In genomic region chr14:18233981-18234960, GRCm38 (mm10) we compare ENCODE assay signal across 10 mouse cellular contexts. TPM values are rescaled to one million over a fixed set of nuclear protein-coding genes. Genes with fewer than 3 reads are reported as not detected.
DNase-seq lines count a peak whose midpoint lies in the region; ATAC-seq and TF ChIP-seq lines count a peak whose summit lies in the region.
"Had no signal": no experiment of that assay in that cellular context is flagged by ENCODE, and none has a peak within 500 bp of the region (broad histone marks: within the 10 kb centered on the region; RNA-seq: fewer than 3 reads in every experiment).

No protein-coding gene starts in this region.

- no peak overlapping the region for H3K4me3 ChIP-seq in left cerebral cortex, adult 2 months
- H3K4me3 ChIP-seq in bone marrow macrophage, adult 2 months (ENCODE audit: insufficient read depth, low read length) = peak overlapping the region; percentile 37
- no peak overlapping the region for H3K4me3 ChIP-seq in heart, embryonic 11.5 days (ENCODE audit: low read depth, low read length)

- intact Hi-C loops in left cerebral cortex, adult 2 months (cut with DNase I) = no loop called here
- intact Hi-C loops in left cerebral cortex, postnatal 36 days (cut with DNase I) = no loop called here

- no peak for TF ChIP-seq POLR2A in bone marrow macrophage, adult 2 months (IDR thresholded peaks at IDR 0.05; ENCODE audit: borderline replicate concordance, low read depth, low read length)

- WGBS in heart, embryonic 11.5 days (ENCODE audit: insufficient replicate concordance) = 35% methylated on average over 5 of the region's 5 CpGs

- TF ChIP-seq CTCF in left cerebral cortex, adult 2 months (IDR thresholded peaks at IDR 0.05) = no peak
- no peak for TF ChIP-seq CTCF in bone marrow macrophage, adult 2 months (IDR thresholded peaks at IDR 0.05; ENCODE audit: low read depth, low read length)

- H3K4me2 ChIP-seq in heart, embryonic 11.5 days = peak overlapping the region; percentile 41

- peaks cover 22% of the 10 kb centered on the region for H3K4me1 ChIP-seq in bone marrow macrophage, adult 2 months (ENCODE audit: control insufficient read depth, insufficient read depth, low read length)
- no peaks in the 10 kb centered on the region for H3K4me1 ChIP-seq in heart, embryonic 11.5 days (ENCODE audit: control insufficient read depth, insufficient read depth, low read length)

- no peak for ATAC-seq in heart, embryonic 11.5 days (replicated peaks; ENCODE audit: insufficient number of reproducible peaks, low FRiP score, low TSS enrichment)

- no peaks in the 10 kb centered on the region for H3K9me3 ChIP-seq in heart, embryonic 11.5 days (replicated peaks; ENCODE audit: control insufficient read depth, low read length)

- DNase-seq in left cerebral cortex, adult 2 months (ENCODE audit: extremely low spot score in 1 of 2, low spot score in 2 of 2) = no peak
- DNase-seq in left cerebral cortex, postnatal 36 days (ENCODE audit: low spot score in 2 of 2) = no peak
- DNase-seq in naive thymus-derived CD4-positive, alpha-beta T cell, adult 2 months (ENCODE audit: low read depth) = peak; percentile 20
- no peak for DNase-seq in cerebellum, postnatal 36 days
- DNase-seq in retina, postnatal 1 day = no peak
- DNase-seq: embryo, embryonic 11 days; midbrain, embryonic 14.5 days; right cerebral cortex, postnatal 25 days had no signal

- no peaks in the 10 kb centered on the region for H3K27me3 ChIP-seq in heart, embryonic 11.5 days (ENCODE audit: control insufficient read depth, insufficient read depth, low read length)

- H3K36me3 ChIP-seq in heart, embryonic 11.5 days (ENCODE audit: control insufficient read depth, insufficient read depth, low read length) = no peaks in the 10 kb centered on the region

- 0 out of 2 replicates have a peak overlapping the region, but pooled peaks have one; percentile 1 for H3K9ac ChIP-seq in heart, embryonic 11.5 days (ENCODE audit: low read depth, low read length)

- H3K27ac ChIP-seq in left cerebral cortex, adult 2 months = peak overlapping the region; percentile 4; the same call in 1 of the 2 replicates
- H3K27ac ChIP-seq in bone marrow macrophage, adult 2 months (ENCODE audit: insufficient read depth, low read depth, low read length) = peak overlapping the region; percentile 97
- H3K27ac ChIP-seq in heart, embryonic 11.5 days (ENCODE audit: low read depth, low read length) = peak overlapping the region; percentile 90

RNA-seq across cellular contexts. Expression of gene Nr1d2, which starts 4.7 kb away (rescaled TPM):
- total RNA-seq in left cerebral cortex, adult 2 months (2021) = 10 to 100 TPM; 74.2 to 97.1 TPM
- total RNA-seq in left cerebral cortex, postnatal 36 days (2021) = 100 to 1,000 TPM in 1 of 2 experiments, 10 to 100 TPM in 1; 88.0 to 102 TPM
- 44.7 and 47.6 TPM in 2 replicates for polyA plus RNA-seq in bone marrow macrophage, adult 2 months (2012; ENCODE audit: insufficient read depth, insufficient read length, missing spikeins)
- polyA plus RNA-seq in heart, embryonic 11.5 days (2014; fragmentation: Nextera tagmentation; extraction: Ambion mirVana) = 10.5 and 12.5 TPM in 2 replicates

RNA-seq across cellular contexts. Expression of gene Nkiras1, which starts 36.7 kb away (rescaled TPM):
- total RNA-seq in left cerebral cortex, adult 2 months (2021) = 100 to 1,000 TPM in 1 of 2 experiments, 10 to 100 TPM in 1; 97.0 to 107 TPM
- 100 to 1,000 TPM in 1 of 2 experiments, 10 to 100 TPM in 1; 94.7 to 101 TPM for total RNA-seq in left cerebral cortex, postnatal 36 days (2021)
- 10.6 and 14.1 TPM in 2 replicates for polyA plus RNA-seq in bone marrow macrophage, adult 2 months (2012; ENCODE audit: insufficient read depth, insufficient read length, missing spikeins)
- 15.3 and 19.3 TPM in 2 replicates for polyA plus RNA-seq in heart, embryonic 11.5 days (2014; fragmentation: Nextera tagmentation; extraction: Ambion mirVana)

RNA-seq across cellular contexts. Expression of gene Rpl15, which starts 36.9 kb away (rescaled TPM):
- 100 to 1,000 TPM; 339 to 400 TPM for total RNA-seq in left cerebral cortex, adult 2 months (2021)
- 100 to 1,000 TPM; 385 to 422 TPM for total RNA-seq in left cerebral cortex, postnatal 36 days (2021)
- 508 and 615 TPM in 2 replicates for polyA plus RNA-seq in bone marrow macrophage, adult 2 months (2012; ENCODE audit: insufficient read depth, insufficient read length, missing spikeins)
- 300 and 344 TPM in 2 replicates for polyA plus RNA-seq in heart, embryonic 11.5 days (2014; fragmentation: Nextera tagmentation; extraction: Ambion mirVana)

Comparison
In these comparisons a context has a peak if more than half of its experiments do, and no peak if none do; other contexts are left out.
1. H3K27ac ChIP-seq: peak in every context shown above with its lines; median percentile 97 in bone marrow macrophage, adult 2 months; 90 in heart, embryonic 11.5 days; 4 in left cerebral cortex, adult 2 months.